Comparison of ENCODE assay signal across 14 mouse cellular contexts in the genomic region with DNA sequence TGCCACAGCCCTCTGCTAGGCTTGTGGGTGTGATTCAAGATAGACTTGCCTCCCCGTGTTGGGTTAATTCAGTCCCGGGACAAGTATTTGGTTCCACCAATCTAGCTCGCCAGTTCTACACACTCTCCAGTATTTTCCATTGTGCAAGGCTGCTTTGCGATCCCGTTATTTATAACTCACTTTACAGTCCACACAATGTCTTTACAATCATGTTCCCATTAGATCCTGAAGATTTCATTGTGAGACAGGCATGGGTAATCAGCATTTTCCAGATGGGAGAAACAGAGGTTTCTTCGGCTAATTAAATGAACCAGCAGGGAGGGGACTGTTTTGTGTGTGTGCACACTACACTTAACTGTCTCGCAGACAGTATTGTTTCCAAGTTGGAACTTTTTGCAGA.
DNase-seq lines count a peak whose midpoint lies in the region; ATAC-seq and TF ChIP-seq lines count a peak whose summit lies in the region.
"Had no signal": no experiment of that assay in that cellular context is flagged by ENCODE, and none has a peak within 500 bp of the region (broad histone marks: within the 10 kb centered on the region; RNA-seq: fewer than 3 reads in every experiment).

No protein-coding gene starts in this region.

- H3K27me3 ChIP-seq in heart, embryonic 13.5 days (replicated peaks) = no peaks in the 10 kb centered on the region
- no peaks in the 10 kb centered on the region for H3K27me3 ChIP-seq in neural tube, embryonic 11.5 days (ENCODE audit: control insufficient read depth, insufficient read depth, low read length)
- no peaks in the 10 kb centered on the region for H3K27me3 ChIP-seq in myocyte (ENCODE audit: control insufficient read depth, insufficient read depth, insufficient read length)

- peak; percentile 4 for DNase-seq in adrenal gland, postnatal 14 days
- no peak for DNase-seq in adrenal gland, postnatal 4 days (ENCODE audit: low spot score in 2 of 2)
- no peak for DNase-seq in heart, adult 9 months (ENCODE audit: low spot score in 2 of 2)
- DNase-seq in neural tube, embryonic 11.5 days (ENCODE audit: low spot score) = peak; percentile 28
- no peak for DNase-seq in neural tube, embryonic 10.5 days (ENCODE audit: extremely low spot score, low spot score)
- DNase-seq in cerebellum, adult 9-10 months = no peak
- DNase-seq: adrenal gland, postnatal 10 days; cerebellum, adult 11 months; heart, postnatal 14 days; lung, postnatal 36 days had no signal

- no peaks in the 10 kb centered on the region for H3K79me2 ChIP-seq in myocyte (ENCODE audit: control insufficient read depth, insufficient read depth)

- no peak for TF ChIP-seq POLR2A in myocyte (IDR thresholded peaks at IDR 0.05; ENCODE audit: insufficient read length, low read depth)

- no peaks in the 10 kb centered on the region for H3K9me3 ChIP-seq in heart, embryonic 13.5 days
- H3K9me3 ChIP-seq in neural tube, embryonic 11.5 days (ENCODE audit: control insufficient read depth, low read length) = no peaks in the 10 kb centered on the region

- peaks cover 17% of the 10 kb centered on the region for H3K36me3 ChIP-seq in heart, embryonic 13.5 days
- H3K36me3 ChIP-seq in neural tube, embryonic 11.5 days (ENCODE audit: control insufficient read depth, insufficient read depth, low read length) = no peaks in the 10 kb centered on the region
- H3K36me3 ChIP-seq in myocyte (ENCODE audit: control insufficient read depth, insufficient read depth) = no peaks in the 10 kb centered on the region

- H3K4me3 ChIP-seq in heart, embryonic 13.5 days = no peak overlapping the region
- no peak overlapping the region for H3K4me3 ChIP-seq in neural tube, embryonic 11.5 days (ENCODE audit: low read depth, low read length)
- no peak overlapping the region for H3K4me3 ChIP-seq in myocyte
- H3K4me3 ChIP-seq: left cerebral cortex, adult 2 months had no signal

- H3K27ac ChIP-seq in heart, embryonic 13.5 days (replicated peaks) = 0 out of 2 replicates have a peak overlapping the region, but pooled peaks have one; percentile 24
- no peak overlapping the region for H3K27ac ChIP-seq in neural tube, embryonic 11.5 days (ENCODE audit: low read depth, low read length)
- H3K27ac ChIP-seq: left cerebral cortex, adult 2 months; liver, embryonic 14.5 days had no signal

- peaks cover 70% of the 10 kb centered on the region for H3K4me1 ChIP-seq in heart, embryonic 13.5 days
- peaks cover 9% of the 10 kb centered on the region for H3K4me1 ChIP-seq in neural tube, embryonic 11.5 days (ENCODE audit: control insufficient read depth, insufficient read depth, low read length)

- ATAC-seq in heart, embryonic 13.5 days (ENCODE audit: extremely low read depth, insufficient number of reproducible peaks, low FRiP score, low TSS enrichment) = no peak
- peak; percentile 57 for ATAC-seq in neural tube, embryonic 11.5 days (ENCODE audit: insufficient read depth, low FRiP score, low TSS enrichment)

- no peak overlapping the region for H3K4me2 ChIP-seq in heart, embryonic 13.5 days
- no peak overlapping the region for H3K4me2 ChIP-seq in neural tube, embryonic 11.5 days (ENCODE audit: low read depth)
- H3K4me2 ChIP-seq in myocyte (ENCODE audit: low read depth) = peak overlapping the region; percentile 57

- H3ac ChIP-seq in myocyte (ENCODE audit: control insufficient read depth, insufficient read length) = no peak overlapping the region

- 66% methylated on average over 7 of the region's 7 CpGs for WGBS in heart, embryonic 13.5 days
- 39% methylated on average over 7 of the region's 7 CpGs for WGBS in neural tube, embryonic 11.5 days

- H3K9ac ChIP-seq in heart, embryonic 13.5 days = no peak overlapping the region
- H3K9ac ChIP-seq in neural tube, embryonic 11.5 days (ENCODE audit: low read length) = no peak overlapping the region
- H3K9ac ChIP-seq: liver, embryonic 14.5 days had no signal

TF ChIP-seq in myocyte, 11 proteins besides CTCF, POLR2A, EP300 and RAD21:
- no peak for TF ChIP-seq MAX (IDR thresholded peaks at IDR 0.05; ENCODE audit: low read depth)

Comparison
In these comparisons a context has a peak if more than half of its experiments do, and no peak if none do; other contexts are left out.
1. DNase-seq: peak in adrenal gland, postnatal 14 days (single experiment) and neural tube, embryonic 11.5 days (single experiment); none in adrenal gland, postnatal 4 days (0 of 2), heart, adult 9 months (0 of 2), neural tube, embryonic 10.5 days (single experiment) and cerebellum, adult 9-10 months (single experiment).